ENCODE assay signal across 25 mouse cellular contexts in the genomic region with DNA sequence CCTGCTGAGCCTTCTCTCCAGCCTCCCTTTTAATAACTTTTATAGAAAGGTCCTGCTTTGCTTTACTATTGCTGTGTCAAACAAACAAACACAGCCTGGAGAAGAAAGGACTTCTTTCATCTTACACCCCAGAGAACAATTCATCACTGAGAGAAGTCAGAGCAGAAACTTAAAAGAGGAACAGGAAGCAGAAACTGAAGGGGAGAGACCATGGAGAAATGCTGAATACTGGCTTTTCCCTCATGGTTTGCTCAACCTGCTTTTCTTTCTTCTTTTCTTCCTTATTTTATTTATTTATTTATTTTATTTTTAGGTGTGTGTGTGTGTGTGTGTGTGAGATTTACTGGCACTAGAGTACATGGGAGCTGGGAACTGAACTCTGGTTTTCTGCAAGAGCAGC. TPM values are rescaled to one million over a fixed set of nuclear protein-coding genes. Genes with fewer than 3 reads are reported as not detected.
DNase-seq lines count a peak whose midpoint lies in the region; ATAC-seq and TF ChIP-seq lines count a peak whose summit lies in the region.
"Had no signal": no experiment of that assay in that cellular context is flagged by ENCODE, and none has a peak within 500 bp of the region (broad histone marks: within the 10 kb centered on the region; RNA-seq: fewer than 3 reads in every experiment).

No protein-coding gene starts in this region.

- TF ChIP-seq EP300 in lung, postnatal 0 days (IDR thresholded peaks at IDR 0.05), result no peak

- H3K4me3 ChIP-seq in lung, postnatal 0 days (ENCODE audit: low read depth, low read length), result no peak overlapping the region
- H3K4me3 ChIP-seq in bone marrow, adult 2 months (replicated peaks; ENCODE audit: control insufficient read depth, low read depth, low read length), result no peak overlapping the region
- H3K4me3 ChIP-seq in macrophage (ENCODE audit: inconsistent target), result peak overlapping the region; percentile 25
- H3K4me3 ChIP-seq: embryonic facial prominence, embryonic 12.5 days; heart, embryonic 15.5 days; hindbrain, embryonic 10.5 days; limb, embryonic 15.5 days; midbrain, embryonic 15.5 days had no signal

- no peak overlapping the region for H3K9ac ChIP-seq in lung, postnatal 0 days (replicated peaks; ENCODE audit: low read depth)
- H3K9ac ChIP-seq: embryonic facial prominence, embryonic 12.5 days; heart, embryonic 15.5 days; limb, embryonic 15.5 days; midbrain, embryonic 15.5 days had no signal

- no peaks in the 10 kb centered on the region for H3K4me1 ChIP-seq in lung, postnatal 0 days (ENCODE audit: insufficient read depth, low read depth, low read length)
- H3K4me1 ChIP-seq in bone marrow, adult 2 months (ENCODE audit: control insufficient read depth, insufficient read depth, low read length), result peaks cover 1% of the 10 kb centered on the region
- H3K4me1 ChIP-seq: embryonic facial prominence, embryonic 12.5 days; limb, embryonic 15.5 days had no signal

- H3K27ac ChIP-seq in lung, postnatal 0 days (ENCODE audit: low read length), result no peak overlapping the region
- peak overlapping the region; percentile 80; the same call in 1 of the 2 replicates for H3K27ac ChIP-seq in bone marrow, adult 2 months (ENCODE audit: control insufficient read depth, insufficient read depth, low read depth, low read length, poor library complexity)
- peak overlapping the region; percentile 99 for H3K27ac ChIP-seq in macrophage
- H3K27ac ChIP-seq: embryonic facial prominence, embryonic 12.5 days; heart, embryonic 15.5 days; hindbrain, embryonic 10.5 days; limb, embryonic 15.5 days; midbrain, embryonic 15.5 days had no signal

- no peaks in the 10 kb centered on the region for H3K27me3 ChIP-seq in lung, postnatal 0 days (replicated peaks; ENCODE audit: insufficient read depth, low read length)
- H3K27me3 ChIP-seq: embryonic facial prominence, embryonic 12.5 days; heart, embryonic 15.5 days; limb, embryonic 15.5 days; midbrain, embryonic 15.5 days had no signal

- H3K36me3 ChIP-seq in lung, postnatal 0 days (ENCODE audit: insufficient read depth, low read length), result no peaks in the 10 kb centered on the region
- no peaks in the 10 kb centered on the region for H3K36me3 ChIP-seq in macrophage (ENCODE audit: inconsistent target)
- H3K36me3 ChIP-seq: embryonic facial prominence, embryonic 12.5 days; heart, embryonic 15.5 days; hindbrain, embryonic 10.5 days; limb, embryonic 15.5 days; midbrain, embryonic 15.5 days had no signal

- no peak overlapping the region for H3K4me2 ChIP-seq in lung, postnatal 0 days (replicated peaks; ENCODE audit: low read depth, low read length)
- H3K4me2 ChIP-seq: embryonic facial prominence, embryonic 12.5 days; heart, embryonic 15.5 days; limb, embryonic 15.5 days; midbrain, embryonic 15.5 days had no signal

- peak; percentile 23 for DNase-seq in lung, postnatal 0 days (ENCODE audit: low spot score)
- DNase-seq in lung, postnatal 14 days, result no peak
- DNase-seq in cerebellum, adult 18-20 months, result no peak
- no peak for DNase-seq in cerebellum, postnatal 14 days
- DNase-seq in layer of hippocampus, adult 9-11 months, result no peak
- DNase-seq: cerebellum, adult 11-12 months; heart, adult 11 months; kidney, adult 8-10 months; kidney, postnatal 36 days; lung, postnatal 4 days; right cerebral cortex, adult 18-20 months had no signal

- ATAC-seq in lung, postnatal 0 days, result no peak

- TF ChIP-seq POLR2A in bone marrow, adult 2 months (IDR thresholded peaks at IDR 0.05; ENCODE audit: borderline replicate concordance, control insufficient read depth, low read depth, low read length), result no peak

- no peaks in the 10 kb centered on the region for H3K9me3 ChIP-seq in lung, postnatal 0 days (ENCODE audit: low read length)
- H3K9me3 ChIP-seq: embryonic facial prominence, embryonic 12.5 days; heart, embryonic 15.5 days; hindbrain, embryonic 10.5 days; limb, embryonic 15.5 days; midbrain, embryonic 15.5 days had no signal

- peaks cover 36% of the 10 kb centered on the region for H3K79me2 ChIP-seq in macrophage (ENCODE audit: inconsistent target)

- no peak for TF ChIP-seq CTCF in lung, postnatal 0 days (IDR thresholded peaks at IDR 0.05)
- TF ChIP-seq CTCF in bone marrow, adult 2 months (IDR thresholded peaks at IDR 0.05; ENCODE audit: control insufficient read depth, insufficient read depth, low read length), result no peak

RNA-seq across cellular contexts. Expression of a gene that starts 2.0 kb away (rescaled TPM):
- polyA plus RNA-seq in lung, postnatal 0 days (2015; fragmentation: Nextera tagmentation; extraction: Ambion mirVana), result 8.9 and 9.5 TPM in 2 replicates
- 9.8 and 23.3 TPM in 2 replicates for polyA plus RNA-seq in bone marrow, adult 2 months (2011; ENCODE audit: insufficient read depth, insufficient read length, low replicate concordance, missing spikeins)
- total RNA-seq in macrophage (2018; cell fraction: chromatin; rRNA removed), result 1,000 to 10,000 TPM in 17 of 26 experiments, 100 to 1,000 TPM in 9; 315 to 2,085 (median 1,261) TPM
- total RNA-seq in macrophage (2018; cell fraction: cytosol; rRNA removed), result 100 to 1,000 TPM; 233 to 622 (median 484) TPM
- 1,000 to 10,000 TPM in 12 of 26 experiments, 100 to 1,000 TPM in 14; 360 to 1,596 (median 951) TPM for total RNA-seq in macrophage (2018; cell fraction: nucleus; rRNA removed)
- polyA plus RNA-seq in macrophage (2018), result 444 to 687 TPM (median 596 TPM) in 3 replicates

RNA-seq across cellular contexts. Expression of a gene that starts 5.6 kb away (rescaled TPM):
- polyA plus RNA-seq in lung, postnatal 0 days (2015; fragmentation: Nextera tagmentation; extraction: Ambion mirVana), result not detected in 2 replicates
- polyA plus RNA-seq in bone marrow, adult 2 months (2011; ENCODE audit: insufficient read depth, insufficient read length, low replicate concordance, missing spikeins), result 2.0 and 8.2 TPM in 2 replicates
- 10 to 100 TPM in 2 of 26 experiments, 1 to 10 TPM in 24; 1.8 to 12.0 (median 4.9) TPM for total RNA-seq in macrophage (2018; cell fraction: chromatin; rRNA removed)
- total RNA-seq in macrophage (2018; cell fraction: cytosol; rRNA removed), result 10 to 100 TPM; 10.5 to 25.7 (median 18.3) TPM
- total RNA-seq in macrophage (2018; cell fraction: nucleus; rRNA removed), result 10 to 100 TPM in 25 of 26 experiments, 1 to 10 TPM in 1; 5.4 to 27.0 (median 20.6) TPM
- 23.1 to 29.1 TPM (median 26.4 TPM) in 3 replicates for polyA plus RNA-seq in macrophage (2018)
- total RNA-seq: adrenal gland, adult 18-20 months; layer of hippocampus, postnatal 14 days; left cerebral cortex, postnatal 14 days had no signal
- polyA plus RNA-seq: brain, embryonic 14.5 days; embryonic facial prominence, embryonic 12.5 days; forebrain, embryonic 16.5 days; hindbrain, embryonic 10.5 days; midbrain, embryonic 15.5 days; urinary bladder, adult 2 months had no signal

RNA-seq across cellular contexts. Expression of a gene that starts 21.9 kb away (rescaled TPM):
- not detected in 2 replicates for polyA plus RNA-seq in lung, postnatal 0 days (2015; fragmentation: Nextera tagmentation; extraction: Ambion mirVana)
- polyA plus RNA-seq in bone marrow, adult 2 months (2011; ENCODE audit: insufficient read depth, insufficient read length, low replicate concordance, missing spikeins), result 1.8 TPM in 1 of 2 replicates, not detected in the other
- total RNA-seq in macrophage (2018; cell fraction: chromatin; rRNA removed), result 1 to 10 TPM in 6 of 26 experiments, not detected in 20; 1.1 to 3.8 (median 1.5) TPM
- 1 to 10 TPM in 5 of 26 experiments, under 1 TPM in 20, not detected in 1; 0.29 to 1.3 (median 0.58) TPM for total RNA-seq in macrophage (2018; cell fraction: cytosol; rRNA removed)
- 1 to 10 TPM in 15 of 26 experiments, under 1 TPM in 2, not detected in 9; 0.86 to 5.5 (median 1.8) TPM for total RNA-seq in macrophage (2018; cell fraction: nucleus; rRNA removed)
- polyA plus RNA-seq in macrophage (2018), result 1.3 to 3.4 TPM (median 1.4 TPM) in 3 replicates
- total RNA-seq: adrenal gland, adult 18-20 months; layer of hippocampus, postnatal 14 days; left cerebral cortex, postnatal 14 days had no signal
- polyA plus RNA-seq: brain, embryonic 14.5 days; embryonic facial prominence, embryonic 12.5 days; forebrain, embryonic 16.5 days; heart, embryonic 15.5 days; hindbrain, embryonic 10.5 days; limb, embryonic 15.5 days; midbrain, embryonic 15.5 days; neural tube, embryonic 11.5 days had no signal

RNA-seq across cellular contexts. Expression of a gene that starts 50.7 kb away (rescaled TPM):
- polyA plus RNA-seq in lung, postnatal 0 days (2015; fragmentation: Nextera tagmentation; extraction: Ambion mirVana), result 0.05 TPM in 1 of 2 replicates, not detected in the other
- polyA plus RNA-seq in bone marrow, adult 2 months (2011; ENCODE audit: insufficient read depth, insufficient read length, low replicate concordance, missing spikeins), result 0.40 TPM in 1 of 2 replicates, not detected in the other
- total RNA-seq in macrophage (2018; cell fraction: chromatin; rRNA removed), result not detected
- total RNA-seq in macrophage (2018; cell fraction: cytosol; rRNA removed), result under 1 TPM in 8 of 26 experiments, not detected in 18; 0.05 to 0.13 (median 0.09) TPM
- not detected for total RNA-seq in macrophage (2018; cell fraction: nucleus; rRNA removed)
- 0.13 TPM in 1 of 3 replicates, not detected in the others for polyA plus RNA-seq in macrophage (2018)
- total RNA-seq: adrenal gland, adult 18-20 months; layer of hippocampus, postnatal 14 days; left cerebral cortex, postnatal 14 days had no signal
- polyA plus RNA-seq: embryonic facial prominence, embryonic 12.5 days; heart, embryonic 15.5 days; hindbrain, embryonic 10.5 days; neural tube, embryonic 11.5 days; urinary bladder, adult 2 months had no signal

Comparison
In these comparisons a context has a peak if more than half of its experiments do, and no peak if none do; other contexts are left out.
1. RNA of a gene that starts 2.0 kb away (polyA plus RNA-seq): 444 to 687 TPM in macrophage; 9.8 to 23.3 TPM in bone marrow, adult 2 months and 8.9 to 9.5 TPM in lung, postnatal 0 days; every median in the first group is over 10 times any median in the second.